Mouse (Mus musculus): Measurements from ENCODE around the gene Dact2. TPM values are rescaled to one million over a fixed set of nuclear protein-coding genes. Genes with fewer than 3 reads are reported as not detected.

Gene Dact2
- polyA plus RNA-seq, 1 experiment from 2014 or later: 0.18 TPM

DNA sequence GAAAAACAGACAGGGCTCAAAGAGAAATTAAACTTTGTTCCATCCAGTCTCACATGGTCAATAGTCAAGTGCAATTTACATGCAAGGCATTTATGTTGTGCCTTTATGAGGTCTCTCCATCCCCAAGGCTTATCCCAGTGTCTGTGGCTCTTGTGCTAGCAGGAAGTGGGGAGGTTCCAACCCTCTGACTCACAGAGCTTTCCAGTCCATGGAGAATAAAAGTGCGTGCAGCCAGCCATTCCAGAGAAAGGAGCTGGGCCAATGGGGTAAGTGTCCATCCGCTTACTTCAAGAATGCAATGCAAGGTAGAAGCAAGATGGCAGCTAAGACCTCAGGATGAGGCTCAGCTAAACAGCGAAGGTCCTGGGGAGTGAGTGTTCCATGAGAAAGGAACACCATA, 43.3 kb downstream of the Dact2 start:
- Histone ChIP-seq H3K27me3 (ENCODE audit: control insufficient read depth, insufficient read depth, low read length) (no peaks in the 10 kb centered on the region; the same call in 1 of the 2 replicates), H3K4me1 (ENCODE audit: control insufficient read depth, insufficient read depth, low read length) (peaks cover 26% of the 10 kb centered on the region), H3K4me3 (ENCODE audit: low read depth, low read length) (no peak overlapping the region), H3K9ac (ENCODE audit: low read length) (no peak overlapping the region), H3K9me3 (ENCODE audit: control insufficient read depth, low read length) (no peaks in the 10 kb centered on the region), H3K27ac (ENCODE audit: low read depth, low read length) (no peak overlapping the region), H3K36me3 (ENCODE audit: control insufficient read depth, insufficient read depth, low read length) (no peaks in the 10 kb centered on the region), H3K4me2 (no peak overlapping the region)
- 94% methylated on average over 3 of the region's 3 CpGs for WGBS
- ATAC-seq (ENCODE audit: low FRiP score): no peak
- DNase-seq (ENCODE audit: low spot score, missing footprints): no peak

DNA sequence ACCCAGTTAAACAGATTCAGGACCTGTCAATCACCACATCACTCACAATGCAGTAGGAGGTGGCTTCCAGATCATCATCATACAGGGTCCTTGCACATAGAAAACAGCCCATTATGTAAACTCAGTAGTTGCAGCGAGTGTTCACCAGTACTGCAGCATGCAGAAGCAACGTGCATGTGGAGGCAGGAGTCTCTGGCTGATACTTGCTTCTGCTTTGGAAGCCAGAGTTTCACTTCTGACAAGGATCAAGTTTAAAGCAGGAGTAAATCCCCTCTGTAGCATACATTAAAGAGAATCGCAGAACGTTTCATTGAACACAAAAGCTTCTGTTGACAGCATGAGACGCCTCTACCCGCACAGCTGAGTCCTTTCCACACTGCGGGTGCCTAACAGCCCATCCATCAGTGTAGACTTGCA, 46.3 kb downstream of the Dact2 start:
- Histone ChIP-seq H3K36me3 (ENCODE audit: control insufficient read depth, insufficient read depth, low read length) (no peaks in the 10 kb centered on the region), H3K27ac (ENCODE audit: low read depth, low read length) (no peak overlapping the region), H3K4me3 (ENCODE audit: low read depth, low read length) (no peak overlapping the region), H3K4me1 (ENCODE audit: control insufficient read depth, insufficient read depth, low read length) (peaks cover 7% of the 10 kb centered on the region), H3K9me3 (ENCODE audit: control insufficient read depth, low read length) (no peaks in the 10 kb centered on the region), H3K9ac (ENCODE audit: low read length) (no peak overlapping the region), H3K4me2 (no peak overlapping the region; the same call in 1 of the 2 replicates), H3K27me3 (ENCODE audit: control insufficient read depth, insufficient read depth, low read length) (no peaks in the 10 kb centered on the region; the same call in 1 of the 2 replicates)
- WGBS: 18% methylated on average over 7 of the region's 7 CpGs
- DNase-seq (ENCODE audit: low spot score, missing footprints): peak; percentile 85
- peak; percentile 72; the same call in 1 of the 2 replicates for ATAC-seq (ENCODE audit: low FRiP score)

Other genes starting within 250 kb of the Dact2 start
- not detected in 2 replicates for gene Gm7356, start 200.6 kb downstream of the Dact2 start, polyA plus RNA-seq (2014; fragmentation: Nextera tagmentation; extraction: Ambion mirVana)
- not detected in 2 replicates for gene Gm7358, start 144.8 kb downstream of the Dact2 start, polyA plus RNA-seq (2014; fragmentation: Nextera tagmentation; extraction: Ambion mirVana)
- 7.0 and 11.1 TPM in 2 replicates for gene Smoc2, start 75.2 kb upstream of the Dact2 start, polyA plus RNA-seq (2014; fragmentation: Nextera tagmentation; extraction: Ambion mirVana)

Measured in midbrain, embryonic 11.5 days (tissue).